Mouse (Mus musculus) frontal cortex, postnatal 36 days (tissue): ENCODE results near the gene Mrpl14.

ENCODE experiments used
- DNase-seq, 2 experiments: peaks; one replicate each; pipeline ENCODE4 v3.0.0; 2022; ENCODE audit warnings: low spot score in 2 of 2

Gene Mrpl14

DNA sequence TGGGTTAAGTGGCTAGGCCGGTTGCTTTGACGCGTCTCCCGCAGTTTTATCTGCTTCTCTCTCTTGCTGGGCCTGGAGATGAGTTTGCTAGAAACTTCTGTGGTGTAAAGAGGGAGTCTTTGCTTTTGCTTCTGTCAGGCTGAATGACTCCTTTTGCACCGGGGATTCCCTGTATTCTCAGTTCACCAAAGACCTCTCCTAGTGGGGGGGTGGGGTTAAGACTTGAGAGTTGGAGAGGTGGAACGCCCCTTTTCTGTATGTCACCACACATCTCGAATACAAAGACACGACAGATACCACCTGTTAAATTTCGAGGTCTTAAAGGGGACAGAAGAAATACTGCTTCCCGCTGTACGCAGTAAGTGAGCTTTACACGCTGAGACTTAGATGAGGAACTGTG, 594 bp downstream of the Mrpl14 start, which contains the start of gene Tmem63b:
TSS of gene Tmem63b (minus strand) at position 190 of the 400 bp plus-strand sequence.
- no peak for DNase-seq

DNA sequence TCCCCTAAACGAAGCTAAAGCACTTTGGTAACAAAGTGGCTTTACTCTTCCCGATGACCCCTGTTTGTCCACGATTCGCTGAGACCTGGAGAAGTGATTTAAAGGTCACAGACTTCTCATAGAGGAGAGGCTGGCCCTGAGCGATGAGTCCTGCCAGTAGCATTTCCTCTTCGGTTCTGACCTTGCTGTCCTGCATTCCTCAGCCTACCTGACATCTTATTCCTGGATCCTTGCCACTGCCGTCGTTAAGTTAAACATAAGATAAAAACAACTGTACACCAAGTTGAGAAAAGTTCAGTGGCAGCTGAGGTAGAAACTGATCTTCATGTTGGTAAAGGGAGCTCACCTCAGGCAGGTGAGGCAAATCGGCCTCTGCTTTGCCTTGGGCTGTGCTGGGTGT, 3.0 kb downstream of the Mrpl14 start:
- no peak for DNase-seq

DNA sequence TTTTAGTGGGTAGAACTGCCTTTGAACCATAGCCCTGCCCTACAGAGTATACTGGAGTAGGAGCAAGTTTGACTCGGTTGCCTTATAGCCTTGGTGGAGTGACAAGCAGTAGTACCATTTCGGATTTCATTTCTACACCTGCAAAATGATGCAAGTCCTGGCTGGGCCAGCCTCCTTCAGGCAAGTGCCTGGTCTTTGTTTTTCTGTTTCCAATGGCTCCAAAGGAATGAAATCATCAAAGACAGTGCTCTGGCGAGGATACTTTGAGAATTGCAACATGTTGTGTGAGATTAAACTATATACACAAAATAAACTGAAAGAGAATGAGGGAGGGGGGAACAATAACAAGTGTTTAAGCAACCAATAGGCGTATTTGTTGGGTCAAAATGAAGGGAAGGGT, 3.9 kb downstream of the Mrpl14 start:
- DNase-seq, result no peak

DNA sequence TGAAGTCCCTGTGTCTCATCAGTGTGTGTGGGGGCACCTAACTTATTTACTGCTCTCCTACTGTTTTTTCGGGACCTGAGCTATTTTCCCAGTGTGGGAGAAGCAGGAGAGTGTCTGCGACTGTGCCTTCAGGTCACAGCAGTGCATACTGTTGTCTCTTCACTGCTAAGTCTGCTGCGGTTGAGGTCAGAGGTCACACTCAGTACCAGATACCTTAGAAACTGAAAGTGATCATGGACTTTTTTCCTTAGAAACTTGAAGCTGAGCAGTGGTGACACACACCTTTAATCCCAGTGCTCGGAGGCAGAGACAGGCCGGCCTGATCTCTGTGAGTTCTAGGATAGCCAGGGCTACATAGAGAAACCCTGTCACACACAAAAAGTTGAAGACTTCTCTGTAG, 6.0 kb downstream of the Mrpl14 start:
- no peak for DNase-seq

DNA sequence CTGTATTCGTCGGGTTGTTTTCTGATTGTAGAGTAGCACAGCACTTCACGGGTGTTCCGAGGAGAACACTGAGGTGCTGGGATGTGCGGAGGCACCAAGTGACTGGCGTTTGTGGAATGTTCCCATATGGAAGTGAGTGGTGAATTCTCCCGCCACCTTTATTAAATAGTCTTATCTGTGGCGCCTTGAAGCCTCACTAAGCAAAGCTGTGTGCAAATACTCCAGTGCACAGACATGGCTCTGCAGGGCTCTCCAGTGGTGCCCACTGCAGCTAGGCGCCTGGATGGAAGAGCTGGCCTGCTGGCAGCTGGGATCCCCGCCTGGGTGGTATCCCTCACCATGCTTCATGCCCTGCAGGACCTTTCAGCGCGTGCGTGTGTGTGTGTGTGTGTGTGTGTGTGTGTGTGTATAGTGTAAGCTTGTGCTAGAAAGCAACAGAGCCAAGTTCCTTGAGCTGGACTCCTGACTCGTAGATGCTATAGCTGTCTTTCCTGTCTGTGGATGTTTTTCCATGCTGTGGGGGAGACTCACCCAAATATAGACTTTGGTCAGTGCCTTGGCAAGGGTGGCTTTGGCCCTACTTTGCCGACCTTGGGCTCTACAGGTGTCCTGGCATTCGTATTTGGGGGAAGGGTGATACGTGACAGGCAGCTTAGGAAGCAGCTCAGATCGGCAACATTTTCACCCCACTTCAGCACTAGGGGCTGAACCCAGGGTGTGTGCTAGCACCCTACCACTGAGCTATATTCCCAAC, 7.9 kb downstream of the Mrpl14 start:
- no peak for DNase-seq

DNA sequence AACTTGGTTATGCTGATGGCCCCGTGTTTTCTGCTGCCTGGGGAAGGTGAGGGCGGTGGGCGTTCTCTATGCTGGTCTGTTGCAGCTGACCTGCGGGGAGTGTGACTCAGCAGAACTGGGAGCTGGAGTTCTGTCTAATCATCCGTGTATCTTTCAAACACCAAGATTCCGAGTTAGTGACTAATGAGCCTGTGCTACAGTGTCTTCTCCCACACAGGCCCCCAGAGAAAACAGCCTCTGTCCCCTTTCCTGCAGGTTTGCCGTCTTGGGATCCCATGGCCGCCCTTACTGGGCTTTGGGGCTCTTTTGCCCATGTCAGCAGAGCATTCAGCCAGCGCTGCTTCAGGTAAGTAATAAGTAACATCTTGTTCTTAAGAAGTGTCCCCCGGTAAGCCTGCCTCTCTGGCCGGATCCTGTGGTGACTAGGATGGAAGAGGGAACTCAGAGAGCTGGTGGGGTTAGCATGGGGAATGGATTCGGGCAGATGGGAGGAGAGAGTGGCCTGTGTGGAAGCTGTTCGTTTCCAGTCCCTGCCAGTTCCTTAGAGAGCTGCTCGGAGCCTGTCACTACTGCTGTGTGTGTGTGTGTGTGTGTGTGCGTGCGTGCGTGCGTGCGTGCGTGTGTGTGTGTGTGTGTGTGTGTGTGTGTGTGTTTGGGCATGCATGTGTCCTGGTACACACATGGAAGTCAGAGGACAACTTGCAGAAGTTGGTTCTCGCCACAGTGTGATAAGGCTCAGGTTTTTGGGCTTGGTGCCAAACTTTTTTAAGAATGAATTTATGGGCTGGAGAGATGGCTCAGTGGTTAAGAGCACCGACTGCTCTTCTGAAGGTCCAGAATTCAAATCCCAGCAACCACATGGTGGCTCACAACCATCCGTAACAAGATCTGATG, 9.4 kb downstream of the Mrpl14 start:
- DNase-seq, result no peak

DNA sequence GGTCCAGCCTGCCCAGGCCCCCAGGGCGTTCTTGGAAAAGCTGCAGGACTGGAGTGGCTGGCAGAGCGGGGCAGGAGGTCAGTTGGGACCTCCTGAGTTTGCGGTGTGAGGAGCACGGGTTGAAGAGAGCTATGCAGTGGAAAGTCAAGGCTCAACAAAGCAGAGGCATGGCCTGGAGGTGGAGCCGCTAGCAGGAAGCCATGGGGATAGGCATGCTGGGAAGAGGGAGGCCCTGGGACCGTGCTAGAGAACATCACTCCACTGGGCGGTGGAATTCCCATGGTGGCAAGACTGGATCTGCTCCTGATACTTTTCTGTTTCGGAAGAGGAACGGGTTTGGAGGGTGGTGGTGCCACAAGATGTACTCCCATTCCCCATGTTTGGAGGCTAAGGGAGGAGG, 10.9 kb downstream of the Mrpl14 start:
- DNase-seq, result no peak

DNA sequence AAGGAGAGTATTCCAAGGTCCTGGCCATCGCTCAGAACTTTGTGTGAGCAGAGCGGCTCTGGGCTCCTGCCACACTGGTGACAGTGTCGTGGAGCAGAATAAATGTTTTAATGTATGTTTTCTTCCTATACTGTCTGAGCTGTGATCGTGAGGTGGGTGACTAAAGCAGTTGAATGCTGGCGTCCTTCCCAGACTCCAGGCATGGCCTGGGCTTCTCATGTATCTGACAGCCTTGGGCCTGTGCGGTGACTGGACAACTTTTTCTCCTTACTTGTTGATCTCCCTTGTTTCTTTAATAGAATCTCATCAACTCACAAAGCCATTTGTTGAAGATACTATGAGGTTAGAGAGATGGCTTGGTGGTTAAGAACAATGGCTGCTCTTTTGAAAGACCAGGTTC, 12.2 kb downstream of the Mrpl14 start:
- DNase-seq, result no peak

DNA sequence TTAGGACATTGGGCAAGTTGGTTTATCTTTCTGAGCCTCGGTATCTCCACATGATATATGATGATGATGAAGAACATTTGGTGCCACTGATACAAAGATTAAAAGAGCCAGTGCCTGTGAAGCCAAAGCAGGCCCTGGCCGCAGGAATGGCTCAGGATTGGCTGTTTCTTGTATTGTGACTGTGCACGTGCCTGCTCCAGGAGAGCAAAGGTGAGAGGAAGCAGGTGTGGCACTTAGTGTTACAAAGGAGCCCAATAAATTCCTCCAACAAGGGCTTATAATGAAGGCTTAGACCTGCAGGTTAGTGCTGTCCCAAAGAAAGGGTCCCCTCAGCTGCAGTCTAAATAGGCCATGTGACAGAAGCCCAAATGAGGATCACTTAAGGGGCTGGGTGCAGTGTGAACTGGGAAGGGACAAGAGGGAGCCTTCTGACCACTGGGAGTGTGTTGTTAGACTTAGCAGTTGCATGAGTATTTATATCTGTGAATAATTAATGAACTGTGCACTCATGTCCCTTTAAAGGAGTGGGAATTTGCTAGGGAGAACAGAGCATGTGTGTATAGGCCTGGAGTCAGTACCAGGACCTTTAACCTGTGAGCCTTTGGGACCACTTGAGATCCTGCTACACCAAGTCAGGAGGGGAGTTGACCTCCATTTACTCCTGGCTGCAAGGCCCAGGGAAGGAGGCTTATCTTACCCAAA, 13.1 kb downstream of the Mrpl14 start:
- DNase-seq, result no peak

DNA sequence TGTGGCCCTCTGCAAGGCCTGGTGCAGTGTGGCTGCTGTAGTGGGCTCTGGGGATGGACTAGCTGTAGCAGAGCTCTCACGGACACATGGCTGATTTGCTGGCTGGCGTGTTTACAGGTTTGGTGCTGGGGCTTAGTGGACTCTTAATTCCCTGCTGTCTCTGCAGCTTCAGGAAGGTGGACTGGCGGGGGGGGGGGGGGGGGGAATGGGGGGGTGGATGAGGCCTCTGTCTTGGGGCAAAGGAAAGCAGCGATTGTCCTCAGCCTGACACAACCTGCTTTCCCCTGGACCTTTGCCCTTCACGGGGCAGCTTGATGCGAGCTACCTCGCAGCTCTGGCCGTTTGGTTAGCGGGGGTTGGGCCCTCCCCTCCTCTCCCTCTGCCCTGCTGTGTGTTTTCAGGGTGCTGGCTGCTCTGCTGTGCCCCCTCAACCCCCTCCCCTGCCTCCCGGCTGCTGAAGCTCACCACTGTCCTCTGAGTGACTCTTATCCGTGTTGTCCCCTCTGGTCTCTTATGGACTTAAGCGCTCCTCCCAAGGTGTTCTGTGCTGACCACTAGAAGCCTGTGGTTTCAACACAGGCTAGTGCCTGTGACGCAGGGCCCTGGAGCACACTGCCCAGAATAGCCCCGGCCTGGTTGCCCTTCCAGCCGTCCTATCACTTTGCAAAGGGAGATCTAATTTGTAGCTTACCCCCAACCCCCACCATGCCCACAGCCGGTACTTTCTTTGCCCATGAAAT, 14.5 kb downstream of the Mrpl14 start:
- DNase-seq, result no peak

DNA sequence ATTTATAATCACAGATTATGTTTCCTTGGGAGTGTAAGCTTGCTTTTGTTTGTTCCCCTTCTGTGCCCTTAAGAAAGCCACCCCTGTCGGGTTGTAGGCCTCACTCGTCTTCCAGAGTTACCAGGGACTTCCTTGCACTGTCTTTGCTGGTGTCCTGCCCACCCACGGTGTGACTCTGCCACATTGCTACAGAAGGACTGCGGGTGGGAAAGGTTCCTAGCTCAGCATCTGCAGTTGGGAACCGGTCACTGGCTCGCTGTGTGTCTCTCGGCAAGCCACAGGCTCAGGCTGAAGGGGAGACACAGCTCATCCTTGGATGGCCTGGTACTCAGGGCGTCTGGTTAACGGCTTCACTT, 15.1 kb downstream of the Mrpl14 start:
- no peak for DNase-seq

DNA sequence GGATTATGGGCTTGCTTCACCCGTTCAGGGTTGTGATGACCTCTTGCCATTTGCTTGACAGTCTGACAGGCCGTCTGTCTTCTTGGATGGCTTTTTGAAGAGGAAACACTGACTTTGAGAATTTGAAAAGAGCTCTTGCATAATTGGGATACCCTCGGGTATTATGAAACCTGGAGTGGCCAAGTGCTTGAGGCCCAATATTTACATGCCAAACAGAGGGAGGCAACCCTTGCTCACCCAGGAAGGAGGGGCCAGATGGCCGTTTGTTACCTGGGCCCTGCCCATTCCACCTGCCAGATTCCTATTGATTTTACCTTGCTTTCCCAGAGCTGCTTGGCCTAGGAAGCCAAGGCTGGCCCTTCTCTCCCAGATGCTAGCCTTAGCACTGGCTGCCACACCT, 16.1 kb downstream of the Mrpl14 start:
- DNase-seq, result no peak

DNA sequence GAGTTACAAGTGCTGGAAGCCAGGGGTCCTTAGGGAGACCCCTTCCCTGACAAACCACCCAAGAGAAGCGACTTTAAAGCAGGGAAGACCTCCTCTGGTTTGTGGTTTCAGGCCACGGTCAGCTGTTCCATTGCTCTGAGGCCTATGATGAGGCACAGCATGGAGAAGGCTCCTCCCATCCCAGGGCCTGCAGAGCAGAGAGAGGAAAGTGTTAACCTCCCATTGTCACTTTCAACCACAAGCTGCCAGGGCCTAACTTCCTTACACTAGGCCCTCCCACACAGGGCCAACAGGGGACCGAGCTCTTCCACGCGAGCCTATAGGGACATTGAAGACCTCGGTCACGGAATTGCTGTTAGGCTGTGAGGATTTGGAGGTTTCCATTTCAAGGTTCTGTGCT, 17.1 kb downstream of the Mrpl14 start:
- no peak for DNase-seq

DNA sequence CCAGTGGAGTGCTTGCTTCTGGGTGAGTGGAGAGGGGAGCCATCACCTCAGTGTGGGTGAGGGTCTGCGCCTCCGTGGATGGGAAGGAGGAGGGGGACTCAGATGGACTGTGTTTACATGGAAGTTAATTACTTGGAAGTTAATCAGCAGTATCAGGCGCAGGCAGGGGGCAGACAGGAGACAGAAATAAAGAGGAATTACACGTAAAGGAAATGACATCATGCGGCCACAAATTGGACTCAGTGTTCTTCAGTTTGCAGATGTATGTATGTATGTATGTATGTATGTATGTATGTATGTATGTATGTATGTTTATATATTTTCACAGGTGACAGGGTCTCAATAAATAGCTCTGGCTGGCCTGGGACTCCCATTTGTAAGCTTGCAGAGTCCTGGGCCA, 20.7 kb downstream of the Mrpl14 start:
- no peak for DNase-seq

DNA sequence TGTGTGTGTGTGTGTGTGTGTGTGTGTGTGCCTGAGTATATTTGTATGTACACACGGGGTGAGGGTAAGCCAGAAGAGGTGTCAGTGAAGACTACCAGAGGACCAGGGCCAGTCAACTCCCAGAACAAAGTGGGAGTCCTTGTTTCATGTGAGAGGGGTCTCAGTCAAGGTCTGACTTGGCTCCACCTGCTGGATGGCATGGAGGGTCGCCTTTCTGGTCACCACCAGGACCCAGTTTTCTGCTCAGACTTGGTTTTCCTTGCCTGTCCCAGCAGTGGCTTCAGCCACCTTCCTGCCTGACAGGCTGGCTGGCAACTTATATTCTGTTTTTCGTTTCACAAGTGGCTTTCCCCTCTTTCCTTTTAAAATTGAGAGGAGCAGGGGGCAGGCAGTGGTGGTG, 21.3 kb downstream of the Mrpl14 start:
- DNase-seq, result no peak

DNA sequence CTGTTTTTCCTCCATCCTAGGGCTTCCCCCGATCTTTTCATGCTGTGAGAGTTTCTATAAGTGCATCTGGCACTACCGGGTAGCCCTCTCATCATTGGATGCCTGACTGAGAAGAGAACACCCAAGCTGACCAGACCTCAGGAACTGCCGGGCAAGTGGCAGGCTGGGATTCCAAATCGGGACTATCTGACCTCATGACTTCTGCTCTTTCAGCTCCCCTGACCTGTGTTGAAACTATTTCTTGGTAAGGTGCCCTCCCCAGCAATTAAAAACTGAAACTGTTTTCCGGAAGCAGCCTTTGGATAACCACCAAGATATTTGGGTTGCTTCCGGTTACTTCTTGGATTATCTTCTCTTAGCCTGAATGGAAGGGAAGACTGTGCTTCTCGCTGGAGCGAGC, 22.1 kb downstream of the Mrpl14 start:
- no peak for DNase-seq

DNA sequence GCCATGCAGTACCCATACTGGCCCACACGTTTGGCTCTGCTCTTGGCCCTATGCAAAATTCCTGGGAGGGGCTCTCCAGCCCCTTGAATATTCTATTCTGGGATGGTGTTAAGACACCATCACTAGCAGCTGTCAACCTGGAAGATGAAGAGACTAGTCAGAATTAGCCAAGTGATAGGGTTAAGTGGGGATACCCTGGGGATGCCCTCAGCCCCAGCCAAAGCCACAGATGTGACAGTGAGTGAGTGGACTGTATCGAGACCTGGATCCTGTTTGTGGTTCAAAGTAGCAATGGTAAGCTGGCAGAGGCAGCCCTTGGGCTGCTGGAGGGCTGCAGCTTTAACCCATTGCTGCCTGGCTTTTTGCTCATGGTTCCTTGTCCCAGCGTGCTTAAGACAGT, 23.7 kb downstream of the Mrpl14 start:
- no peak for DNase-seq

DNA sequence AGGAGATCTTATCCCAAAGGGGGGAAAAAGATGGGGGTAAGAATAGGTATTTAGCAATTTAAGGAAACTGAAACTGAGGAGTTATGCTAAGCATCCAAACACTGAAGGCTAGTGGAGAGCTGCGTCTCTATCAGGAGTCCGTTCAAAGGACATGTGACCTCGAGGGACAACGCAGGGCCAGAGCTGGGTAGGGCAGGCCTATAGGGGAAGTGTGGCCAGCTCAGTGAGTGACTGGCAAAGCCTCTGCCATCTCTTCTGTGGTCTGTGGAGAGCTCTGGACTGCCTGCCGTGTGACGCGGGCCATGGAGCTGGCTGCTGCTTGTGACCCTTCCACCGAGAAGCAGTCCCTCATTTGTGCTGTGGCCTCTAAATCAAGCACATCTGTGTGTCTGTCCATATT, 24.3 kb downstream of the Mrpl14 start:
- DNase-seq, result no peak

DNA sequence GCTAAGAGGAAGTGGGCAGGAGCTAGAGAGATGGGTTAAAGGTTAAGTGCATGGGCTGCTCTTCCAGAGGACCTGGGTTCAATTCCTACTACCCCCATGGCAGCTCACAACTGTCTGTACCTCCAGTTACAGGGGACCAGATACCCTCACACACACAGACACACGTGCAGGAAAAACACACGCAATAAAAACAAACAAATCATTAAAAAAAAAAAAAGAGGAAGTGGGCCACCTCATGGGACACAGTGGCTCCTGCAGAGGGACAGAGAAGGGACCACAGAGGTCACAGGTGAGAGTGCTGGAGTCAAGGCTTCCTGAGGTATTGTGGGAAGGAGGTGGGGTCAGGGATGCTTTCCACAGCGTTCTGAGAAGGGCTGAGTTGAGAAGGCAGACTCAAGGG, 25.4 kb downstream of the Mrpl14 start:
- no peak for DNase-seq

DNA sequence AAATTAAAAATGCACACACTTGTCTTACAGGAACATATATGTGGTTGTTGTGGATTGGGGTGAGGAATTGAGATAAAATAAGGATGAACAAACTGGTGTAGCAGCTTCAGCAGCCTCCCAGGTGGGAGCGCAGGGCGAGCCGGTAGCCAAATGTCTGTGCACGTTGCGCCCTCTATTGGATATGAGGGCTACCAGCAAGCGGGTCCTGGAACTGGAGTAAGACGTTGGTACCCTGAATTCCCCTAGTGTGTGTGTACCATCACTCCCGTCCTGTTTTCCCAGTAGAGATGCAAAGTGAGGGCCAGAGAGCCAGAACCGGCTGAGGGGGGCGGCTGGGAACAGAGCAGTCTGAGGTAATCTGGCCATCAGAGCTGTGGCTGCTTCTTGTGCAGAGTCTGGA, 32.2 kb downstream of the Mrpl14 start:
- DNase-seq, result peak; percentile 67 to 86

DNA sequence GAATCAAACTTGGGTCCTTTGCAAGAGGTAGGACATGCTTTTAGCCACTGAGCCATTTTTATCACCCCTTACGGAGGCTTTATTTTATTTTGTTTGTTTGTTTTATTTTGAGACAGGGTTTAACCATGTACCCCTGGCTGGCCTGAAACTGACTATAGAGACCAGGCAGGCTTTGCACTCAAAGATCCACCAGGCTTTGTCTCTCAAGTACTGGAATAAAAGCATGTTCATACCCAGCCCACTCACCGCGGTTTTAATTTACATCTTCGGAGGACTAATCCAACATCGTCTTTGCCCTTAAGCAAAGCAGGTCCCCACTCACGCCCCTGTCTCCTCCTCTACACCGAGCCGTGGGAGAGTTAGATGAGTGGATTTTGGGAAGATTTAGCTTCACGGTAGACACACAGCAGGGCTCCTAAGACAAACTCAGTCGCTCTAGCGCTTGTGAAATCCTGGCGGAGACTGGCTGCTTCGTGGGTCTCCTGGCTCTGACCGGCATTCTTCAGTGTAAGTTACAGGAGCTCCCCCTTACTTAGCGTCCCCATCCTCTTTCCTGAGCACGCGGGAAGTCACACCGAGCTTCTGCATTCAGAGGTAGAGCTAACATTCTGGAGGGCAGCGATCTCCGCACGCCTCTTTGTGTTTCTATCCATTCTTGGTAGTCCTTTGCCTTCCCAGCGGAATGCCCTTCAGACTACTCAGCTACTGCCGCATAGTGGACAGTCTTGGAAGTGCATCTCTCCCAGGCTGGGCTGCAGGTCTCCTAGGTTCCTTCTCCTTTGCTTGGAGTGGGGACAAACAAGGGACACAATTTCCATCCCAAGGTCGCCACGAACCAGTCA, 37.8 kb downstream of the Mrpl14 start:
- DNase-seq, result peak; percentile 86 to 88
